ENCODE assay signal across 19 mouse cellular contexts in genomic region chr17:26935027-26935426, GRCm38 (mm10). TPM values are rescaled to one million over a fixed set of nuclear protein-coding genes. Genes with fewer than 3 reads are reported as not detected.
A peak's percentile ranks its signal among the peaks of the same experiment; 100 is the strongest.
DNase-seq lines count a peak whose midpoint lies in the region; ATAC-seq and TF ChIP-seq lines count a peak whose summit lies in the region.
"Had no signal": no experiment of that assay in that cellular context is flagged by ENCODE, and none has a peak within 500 bp of the region (broad histone marks: within the 10 kb centered on the region; RNA-seq: fewer than 3 reads in every experiment).

No protein-coding gene starts in this region.

- TF ChIP-seq POLR2A in testis, adult 2 months (IDR thresholded peaks at IDR 0.05; ENCODE audit: control insufficient read depth, low read depth, low read length) = no peak

- peaks cover 57% of the 10 kb centered on the region for H3K4me1 ChIP-seq in heart, embryonic 10.5 days
- H3K4me1 ChIP-seq in midbrain, embryonic 10.5 days = peaks cover 57% of the 10 kb centered on the region
- H3K4me1 ChIP-seq in midbrain, postnatal 0 days (ENCODE audit: insufficient read depth, low read length) = peaks cover 9% of the 10 kb centered on the region; the same call in 1 of the 2 replicates
- peaks cover 35% of the 10 kb centered on the region for H3K4me1 ChIP-seq in testis, adult 2 months (ENCODE audit: control insufficient read depth, insufficient read depth, low read length)

- H3K9ac ChIP-seq in midbrain, postnatal 0 days (replicated peaks; ENCODE audit: low read length, poor library complexity, severe bottlenecking) = no peak overlapping the region
- H3K9ac ChIP-seq: embryonic facial prominence, embryonic 15.5 days; heart, embryonic 12.5 days; hindbrain, embryonic 15.5 days had no signal

- H3K36me3 ChIP-seq in heart, embryonic 10.5 days = peaks cover 49% of the 10 kb centered on the region
- peaks cover 60% of the 10 kb centered on the region for H3K36me3 ChIP-seq in midbrain, embryonic 10.5 days
- peaks cover 19% of the 10 kb centered on the region for H3K36me3 ChIP-seq in midbrain, postnatal 0 days (ENCODE audit: insufficient read depth, low read length)
- peaks cover 2% of the 10 kb centered on the region for H3K36me3 ChIP-seq in testis, adult 2 months (ENCODE audit: control insufficient read depth, insufficient read depth, low read length)

- H3K9me3 ChIP-seq in heart, embryonic 10.5 days = no peaks in the 10 kb centered on the region
- no peaks in the 10 kb centered on the region for H3K9me3 ChIP-seq in midbrain, embryonic 10.5 days (replicated peaks)
- H3K9me3 ChIP-seq in midbrain, postnatal 0 days (ENCODE audit: low read length) = no peaks in the 10 kb centered on the region
- H3K9me3 ChIP-seq: embryonic facial prominence, embryonic 15.5 days; forebrain, embryonic 10.5 days; heart, embryonic 12.5 days; hindbrain, embryonic 15.5 days had no signal

- ATAC-seq in midbrain, postnatal 0 days (ENCODE audit: low FRiP score) = no peak
- ATAC-seq: forebrain, embryonic 14.5 days; inflammation-experienced regulatory T-cells, adult 6 months had no signal

- TF ChIP-seq CTCF in midbrain, postnatal 0 days (IDR thresholded peaks at IDR 0.05) = no peak
- no peak for TF ChIP-seq CTCF in testis, adult 2 months (IDR thresholded peaks at IDR 0.05; ENCODE audit: control insufficient read depth, insufficient read depth, insufficient replicate concordance, low read depth, low read length)

- DNase-seq in heart, embryonic 10.5 days (ENCODE audit: low spot score) = no peak
- no peak for DNase-seq in heart, postnatal 4 days
- DNase-seq in midbrain, embryonic 10.5 days (ENCODE audit: low spot score) = no peak
- no peak for DNase-seq in midbrain, postnatal 0 days (ENCODE audit: low spot score)
- no peak for DNase-seq in testis, postnatal 14 days (ENCODE audit: low spot score)
- DNase-seq: adrenal gland, adult 2 months; adrenal gland, postnatal 25 days; cerebellum, adult 18-20 months; cerebellum, postnatal 36 days; heart, adult 2 months; heart, postnatal 36 days had no signal

- WGBS in heart, embryonic 10.5 days = 84% methylated on average over 9 of the region's 9 CpGs
- WGBS in midbrain, embryonic 10.5 days = 90% methylated on average over 9 of the region's 9 CpGs
- 95% methylated on average over 9 of the region's 9 CpGs for WGBS in midbrain, postnatal 0 days

- no peak overlapping the region for H3K27ac ChIP-seq in heart, embryonic 10.5 days
- no peak overlapping the region for H3K27ac ChIP-seq in midbrain, embryonic 10.5 days (replicated peaks)
- H3K27ac ChIP-seq in midbrain, postnatal 0 days (ENCODE audit: low read depth, low read length) = no peak overlapping the region
- H3K27ac ChIP-seq in testis, adult 2 months (ENCODE audit: control insufficient read depth, insufficient read depth, low read depth, low read length) = peak overlapping the region; percentile 4; the same call in 1 of the 2 replicates
- H3K27ac ChIP-seq: embryonic facial prominence, embryonic 15.5 days; forebrain, embryonic 10.5 days; heart, adult 2 months; hindbrain, embryonic 15.5 days had no signal

- peak overlapping the region; percentile 6; the same call in 1 of the 2 replicates for H3K4me3 ChIP-seq in heart, embryonic 10.5 days
- H3K4me3 ChIP-seq in midbrain, embryonic 10.5 days = peak overlapping the region; percentile 11; the same call in 1 of the 2 replicates
- H3K4me3 ChIP-seq in midbrain, postnatal 0 days (ENCODE audit: low read depth, low read length) = no peak overlapping the region
- peak overlapping the region; percentile 95 for H3K4me3 ChIP-seq in testis, adult 2 months (ENCODE audit: control insufficient read depth, low read depth, low read length)
- H3K4me3 ChIP-seq: embryonic facial prominence, embryonic 15.5 days; erythroblast, embryonic 14.5 days; forebrain, embryonic 10.5 days; heart, adult 2 months; heart, embryonic 12.5 days; hindbrain, embryonic 15.5 days had no signal

- H3K4me2 ChIP-seq in midbrain, postnatal 0 days (ENCODE audit: low read depth, low read length, poor library complexity, severe bottlenecking) = no peak overlapping the region
- H3K4me2 ChIP-seq: embryonic facial prominence, embryonic 15.5 days; heart, embryonic 12.5 days had no signal

- H3K27me3 ChIP-seq in heart, embryonic 10.5 days (ENCODE audit: insufficient read depth, poor library complexity, severe bottlenecking) = no peaks in the 10 kb centered on the region
- H3K27me3 ChIP-seq in midbrain, embryonic 10.5 days (ENCODE audit: low read depth, poor library complexity, severe bottlenecking) = no peaks in the 10 kb centered on the region
- H3K27me3 ChIP-seq in midbrain, postnatal 0 days (ENCODE audit: insufficient read depth, low read length) = no peaks in the 10 kb centered on the region
- no peaks in the 10 kb centered on the region for H3K27me3 ChIP-seq in testis, adult 2 months (ENCODE audit: control insufficient read depth, insufficient read depth, low read length)
- H3K27me3 ChIP-seq: embryonic facial prominence, embryonic 15.5 days; heart, embryonic 12.5 days; hindbrain, embryonic 15.5 days had no signal

RNA-seq across cellular contexts. Expression of gene Phf1, which starts 2.2 kb away (rescaled TPM):
- 6.0 and 7.3 TPM in 2 replicates for polyA plus RNA-seq in heart, embryonic 10.5 days (2016; fragmentation: Nextera tagmentation; extraction: Ambion mirVana)
- 1 to 10 TPM; 9.9 to 10.0 TPM for total RNA-seq in heart, postnatal 4 days (2021)
- polyA plus RNA-seq in midbrain, embryonic 10.5 days (2016; fragmentation: Nextera tagmentation; extraction: Ambion mirVana) = 3.1 and 4.7 TPM in 2 replicates
- total RNA-seq in midbrain, postnatal 0 days (2014; rRNA removed) = 48.7 and 53.5 TPM in 2 replicates
- 32.8 and 35.8 TPM in 2 replicates for polyA plus RNA-seq in midbrain, postnatal 0 days (2015; fragmentation: Nextera tagmentation; extraction: Ambion mirVana)
- 132 and 136 TPM in 2 replicates for polyA plus RNA-seq in testis, adult 2 months (2012; rRNA removed)

RNA-seq across cellular contexts. Expression of gene Cuta, which starts 4.3 kb away (rescaled TPM):
- polyA plus RNA-seq in heart, embryonic 10.5 days (2016; fragmentation: Nextera tagmentation; extraction: Ambion mirVana) = 155 and 167 TPM in 2 replicates
- total RNA-seq in heart, postnatal 4 days (2021) = 100 to 1,000 TPM in 1 of 2 experiments, 10 to 100 TPM in 1; 97.2 to 106 TPM
- polyA plus RNA-seq in midbrain, embryonic 10.5 days (2016; fragmentation: Nextera tagmentation; extraction: Ambion mirVana) = 175 and 179 TPM in 2 replicates
- 49.6 and 55.6 TPM in 2 replicates for total RNA-seq in midbrain, postnatal 0 days (2014; rRNA removed)
- polyA plus RNA-seq in midbrain, postnatal 0 days (2015; fragmentation: Nextera tagmentation; extraction: Ambion mirVana) = 136 and 143 TPM in 2 replicates
- polyA plus RNA-seq in testis, adult 2 months (2012; rRNA removed) = 24.0 and 30.9 TPM in 2 replicates

RNA-seq across cellular contexts. Expression of gene Syngap1, which starts 6.0 kb away (rescaled TPM):
- 0.86 and 1.6 TPM in 2 replicates for polyA plus RNA-seq in heart, embryonic 10.5 days (2016; fragmentation: Nextera tagmentation; extraction: Ambion mirVana)
- total RNA-seq in heart, postnatal 4 days (2021) = 10 to 100 TPM; 12.6 to 13.4 TPM
- polyA plus RNA-seq in midbrain, embryonic 10.5 days (2016; fragmentation: Nextera tagmentation; extraction: Ambion mirVana) = 1.5 TPM in 2 replicates
- total RNA-seq in midbrain, postnatal 0 days (2014; rRNA removed) = 77.0 and 90.3 TPM in 2 replicates
- 3.6 and 6.1 TPM in 2 replicates for polyA plus RNA-seq in midbrain, postnatal 0 days (2015; fragmentation: Nextera tagmentation; extraction: Ambion mirVana)
- 109 and 113 TPM in 2 replicates for polyA plus RNA-seq in testis, adult 2 months (2012; rRNA removed)
- polyA plus RNA-seq: inflammation-experienced regulatory T-cells, adult 6 months had no signal

RNA-seq across cellular contexts. Expression of gene Kifc5b, which starts 18.1 kb away (rescaled TPM):
- polyA plus RNA-seq in heart, embryonic 10.5 days (2016; fragmentation: Nextera tagmentation; extraction: Ambion mirVana) = 6.7 and 8.3 TPM in 2 replicates
- total RNA-seq in heart, postnatal 4 days (2021) = 10 to 100 TPM; 15.0 to 15.2 TPM
- polyA plus RNA-seq in midbrain, embryonic 10.5 days (2016; fragmentation: Nextera tagmentation; extraction: Ambion mirVana) = 10.6 and 12.1 TPM in 2 replicates
- 1.9 and 4.7 TPM in 2 replicates for total RNA-seq in midbrain, postnatal 0 days (2014; rRNA removed)
- polyA plus RNA-seq in midbrain, postnatal 0 days (2015; fragmentation: Nextera tagmentation; extraction: Ambion mirVana) = 1.6 and 1.9 TPM in 2 replicates
- polyA plus RNA-seq in testis, adult 2 months (2012; rRNA removed) = 6.5 TPM in 2 replicates

RNA-seq across cellular contexts. Expression of gene Zbtb9, which starts 37.9 kb away (rescaled TPM):
- 12.5 and 14.6 TPM in 2 replicates for polyA plus RNA-seq in heart, embryonic 10.5 days (2016; fragmentation: Nextera tagmentation; extraction: Ambion mirVana)
- 1 to 10 TPM; 3.9 to 5.5 TPM for total RNA-seq in heart, postnatal 4 days (2021)
- 18.6 and 18.8 TPM in 2 replicates for polyA plus RNA-seq in midbrain, embryonic 10.5 days (2016; fragmentation: Nextera tagmentation; extraction: Ambion mirVana)
- total RNA-seq in midbrain, postnatal 0 days (2014; rRNA removed) = 16.1 and 19.4 TPM in 2 replicates
- 6.6 and 6.7 TPM in 2 replicates for polyA plus RNA-seq in midbrain, postnatal 0 days (2015; fragmentation: Nextera tagmentation; extraction: Ambion mirVana)
- polyA plus RNA-seq in testis, adult 2 months (2012; rRNA removed) = 9.8 and 11.9 TPM in 2 replicates

Comparison
In these comparisons a context has a peak if more than half of its experiments do, and no peak if none do; other contexts are left out.
1. RNA of gene Syngap1, which starts 6.0 kb away (polyA plus RNA-seq): 109 to 113 TPM in testis, adult 2 months; 3.6 to 6.1 TPM in midbrain, postnatal 0 days, 0.86 to 1.6 TPM in heart, embryonic 10.5 days and 1.5 TPM in midbrain, embryonic 10.5 days; every median in the first group is over 10 times any median in the second.